Mouse (Mus musculus) liver, embryonic 14.5 days (tissue): Measurements from ENCODE around the gene Gpd1. TPM values are rescaled to one million over a fixed set of nuclear protein-coding genes. Genes with fewer than 3 reads are reported as not detected.
"Not testable (repeated sequence)": the region's sequence is repeated elsewhere in the genome, so short reads cannot be mapped to it uniquely, and the experiment has no call there.

Experiments used
- ATAC-seq: fragments of 200-750 bp; cut with Nextera tagmentation; 2 replicates; pipeline ENCODE4 v1.8.0; 2017; ENCODE audit warnings: moderate number of reproducible peaks, mild to moderate bottlenecking, moderate library complexity; ENCODE audit not compliant: insufficient read depth
- DNase-seq, 3 experiments: peaks; one replicate each; pipeline ENCODE4 v3.0.0-alpha.2; 2012 to 2013; ENCODE audit warnings: low read depth in 3 of 3, low spot score in 3 of 3
- H3K27ac ChIP-seq: fragments of 300-500 bp; sonication (generic); 2 replicates; pipeline ENCODE4 v1.5.1; 2014; ENCODE audit warnings: moderate library complexity, mild to moderate bottlenecking, control low read depth, inconsistent platforms
- H3K27me3 ChIP-seq: fragments of 300-500 bp; sonication (generic); 2 replicates; pipeline ENCODE4 v1.6.1; 2014; ENCODE audit warnings: mild to moderate bottlenecking, low read length, moderate library complexity; ENCODE audit not compliant: control insufficient read depth, insufficient read depth
- H3K36me3 ChIP-seq: fragments of 300-500 bp; sonication (generic); replicated peaks from 2 replicates; pipeline ENCODE4 v1.6.1; 2014; ENCODE audit warnings: low read depth; ENCODE audit not compliant: control insufficient read depth, insufficient read depth
- H3K4me1 ChIP-seq, 2 experiments: fragments of 200-500 bp in 1 of 2; fragments of 300-500 bp in 1 of 2; sonication (generic) in 1 of 2; replicated peaks; 2 replicates each; pipeline ENCODE4 v1.6.1; 2012 to 2014; ENCODE audit warnings: antibody characterized with exemption in 1 of 2, inconsistent platforms in 1 of 2, low read length in 1 of 2; ENCODE audit not compliant: control insufficient read depth in 2 of 2, insufficient read depth in 2 of 2
- H3K4me2 ChIP-seq: fragments of 300-500 bp; sonication (generic); 2 replicates; pipeline ENCODE4 v1.6.1; 2014; ENCODE audit warnings: low read depth, mild to moderate bottlenecking, control low read depth, moderate library complexity
- H3K4me3 ChIP-seq, 2 experiments: fragments of 200-500 bp in 1 of 2; fragments of 300-500 bp in 1 of 2; sonication (generic) in 1 of 2; 2 replicates each; pipeline ENCODE4 v1.5.1; 2012 to 2014; ENCODE audit warnings: low read depth in 2 of 2, low read length in 2 of 2, mild to moderate bottlenecking in 2 of 2, control low read depth in 1 of 2, inconsistent platforms in 1 of 2, moderate library complexity in 1 of 2; ENCODE audit not compliant: insufficient read depth in 1 of 2
- H3K9ac ChIP-seq: fragments of 300-500 bp; sonication (generic); replicated peaks from 2 replicates; pipeline ENCODE4 v1.6.1; 2014; ENCODE audit warnings: mild to moderate bottlenecking, control low read depth, moderate library complexity
- H3K9me3 ChIP-seq: fragments of 300-500 bp; sonication (generic); 2 replicates; pipeline ENCODE4 v1.6.1; 2016; ENCODE audit warnings: low read length, mixed read lengths; ENCODE audit not compliant: control insufficient read depth
- CTCF ChIP-seq: IDR thresholded peaks from 2 replicates; pipeline ENCODE4 v1.5.1; 2016; ENCODE audit warnings: antibody characterized with exemption, low read depth, control low read depth
- EP300 ChIP-seq: IDR thresholded peaks from 2 replicates; pipeline ENCODE4 v1.6.1; 2016; ENCODE audit warnings: antibody characterized with exemption, low read depth
- WGBS: fragments of 180-500 bp; shearing (Covaris S2); extraction: QIAGEN DNeasy Blood & Tissue Kit; methylation state at CpG from one replicate; pipeline ENCODE4 v1.1.7; 2014; ENCODE audit not compliant: insufficient replicate concordance; 5-methylcytosine and 5-hydroxymethylcytosine counted together
- polyA plus RNA-seq, 2 experiments: library from polyadenylated mRNA; depleted of rRNA in 1 of 2; stranded (reverse) in 1 of 2; unstranded in 1 of 2; fragments of >200 nt; fragmentation: Nextera tagmentation in 1 of 2; extraction: Ambion mirVana in 1 of 2; gene quantifications; 2 replicates each; pipeline versions ENCODE4 v1.2.1 to v1.2.3; 2012 to 2014

Gene Gpd1
- polyA plus RNA-seq, 2 experiments = 5.2 to 8.1 TPM

- H3K36me3 ChIP-seq = peaks cover 11% of the 10 kb centered on the region
- no peaks in the 10 kb centered on the region for H3K27me3 ChIP-seq
- peak in 2 of 3 experiments; percentile 55 to 59 for DNase-seq
- WGBS = 16% methylated on average over 16 of the region's 16 CpGs
- ATAC-seq = 0 out of 2 replicates have a peak, but pooled peaks have one; percentile 5
- H3K27ac ChIP-seq = no peak overlapping the region
- H3K4me2 ChIP-seq = peak overlapping the region; percentile 90
- H3K4me3 ChIP-seq = peak overlapping the region; percentile 15 to 23; a peak in 3 of 4 replicates
- H3K9me3 ChIP-seq = no peaks in the 10 kb centered on the region
- peaks cover 2 to 15% of the 10 kb centered on the region in 2 experiments; a peak in 2 of 4 replicates for H3K4me1 ChIP-seq
- TF ChIP-seq CTCF (peak; percentile 70), EP300 (no peak)
- H3K9ac ChIP-seq = peak overlapping the region; percentile 19; the same call in 1 of the 2 replicates
Measured at GRCm38 (mm10) chr15:99724292-99725021, 7.1 kb downstream of the Gpd1 start.

- peak within 1 kb of the TSS; percentile 90 for H3K9ac ChIP-seq
- no peaks in the 10 kb centered on the region for H3K9me3 ChIP-seq
- ATAC-seq (peak; percentile 91), DNase-seq (peak; percentile 93 to 96 (median 95))
- peaks cover 2 to 15% of the 10 kb centered on the region in 2 experiments; a peak in 2 of 4 replicates for H3K4me1 ChIP-seq
- H3K4me3 ChIP-seq = peak within 1 kb of the TSS; percentile 80 to 92
- under 1% methylated on average over 67 of the region's 68 CpGs for WGBS
- H3K27ac ChIP-seq = peak within 1 kb of the TSS; percentile 34
- no peak for TF ChIP-seq EP300
- peak; percentile 99 for TF ChIP-seq CTCF
- H3K4me2 ChIP-seq = peak within 1 kb of the TSS; percentile 90
- H3K36me3 ChIP-seq = peaks cover 11% of the 10 kb centered on the region
- no peaks in the 10 kb centered on the region for H3K27me3 ChIP-seq
Measured at GRCm38 (mm10) chr15:99725341-99726155, 8.2 kb downstream of the Gpd1 start, which contains the start of gene Cox14. TSS of gene Cox14 (plus strand) at chr15:99725618.

GRCm38 (mm10) chr15:99726549-99726948, 9.2 kb downstream of the Gpd1 start:
- TF ChIP-seq CTCF (no peak), EP300 (no peak)
- Histone ChIP-seq H3K9me3 (no peaks in the 10 kb centered on the region), H3K4me1 (peaks cover 2 to 15% of the 10 kb centered on the region in 2 experiments; a peak in 2 of 4 replicates), H3K36me3 (peaks cover 11% of the 10 kb centered on the region), H3K27ac (no peak overlapping the region), H3K4me2 (peak overlapping the region; percentile 90), H3K27me3 (no peaks in the 10 kb centered on the region), H3K9ac (peak overlapping the region; percentile 90), H3K4me3 (peak overlapping the region; percentile 38 to 92)
- 57% methylated on average over 2 of the region's 2 CpGs for WGBS
- ATAC-seq (no peak), DNase-seq (no peak)

GRCm38 (mm10) chr15:99727039-99727438, 9.7 kb downstream of the Gpd1 start:
- not testable (repeated sequence) for H3K4me3 ChIP-seq, H3K9ac ChIP-seq, DNase-seq, ATAC-seq, H3K27ac ChIP-seq, H3K4me2 ChIP-seq, H3K27me3 ChIP-seq, H3K9me3 ChIP-seq
- Histone ChIP-seq H3K36me3 (peaks cover 11% of the 10 kb centered on the region), H3K4me1 (peaks cover 2 to 15% of the 10 kb centered on the region in 2 experiments; a peak in 2 of 4 replicates)
- WGBS = 75% methylated on average over 4 of the region's 5 CpGs

GRCm38 (mm10) chr15:99727525-99727924, 10.2 kb downstream of the Gpd1 start:
- Histone ChIP-seq H3K9me3 (no peaks in the 10 kb centered on the region), H3K4me3 (no peak overlapping the region), H3K27ac (no peak overlapping the region), H3K4me1 (peaks cover 2 to 15% of the 10 kb centered on the region in 2 experiments; a peak in 2 of 4 replicates), H3K27me3 (no peaks in the 10 kb centered on the region), H3K9ac (no peak overlapping the region), H3K36me3 (peaks cover 11% of the 10 kb centered on the region), H3K4me2 (no peak overlapping the region)
- ATAC-seq (no peak), DNase-seq (no peak)
- no peak for TF ChIP-seq EP300
- WGBS = 86% methylated on average over 12 of the region's 12 CpGs
